Mouse (Mus musculus): Measurements from ENCODE around the gene Il17rc. TPM values are rescaled to one million over a fixed set of nuclear protein-coding genes. Genes with fewer than 3 reads are reported as not detected.

Il17rc gene
- polyA plus RNA-seq, 1 experiment from 2014 or later: 11.5 TPM

GRCm38 (mm10) chr6:113480555-113481373 lies 9.5 kb downstream of the Il17rc start:
- peaks cover 42% of the 10 kb centered on the region for H3K4me1 ChIP-seq (replicated peaks)
- H3K27me3 ChIP-seq: peaks cover 13% of the 10 kb centered on the region; the same call in 1 of the 2 replicates
- H3K27ac ChIP-seq: peak overlapping the region; percentile 61
- ATAC-seq (replicated peaks; ENCODE audit: insufficient number of reproducible peaks, insufficient read depth, low FRiP score, low read depth): no peak; the same call in 1 of the 2 replicates
- H3K9ac ChIP-seq: no peak overlapping the region
- WGBS: 46% methylated on average over 18 of the region's 18 CpGs
- H3K4me2 ChIP-seq: peak overlapping the region; percentile 78; the same call in 1 of the 2 replicates
- H3K36me3 ChIP-seq: no peaks in the 10 kb centered on the region
- H3K9me3 ChIP-seq (replicated peaks): no peaks in the 10 kb centered on the region
- no peak overlapping the region for H3K4me3 ChIP-seq

GRCm38 (mm10) chr6:113482477-113483099 lies 11.4 kb downstream of the Il17rc start:
- peaks cover 13% of the 10 kb centered on the region; the same call in 1 of the 2 replicates for H3K27me3 ChIP-seq
- H3K4me1 ChIP-seq (replicated peaks): peaks cover 45% of the 10 kb centered on the region
- H3K9ac ChIP-seq: peak overlapping the region; percentile 62
- no peaks in the 10 kb centered on the region for H3K9me3 ChIP-seq (replicated peaks)
- H3K4me3 ChIP-seq: peak overlapping the region; percentile 58
- peak; percentile 21 for ATAC-seq (replicated peaks; ENCODE audit: insufficient number of reproducible peaks, insufficient read depth, low FRiP score, low read depth)
- 2% methylated on average over 64 of the region's 65 CpGs for WGBS
- peak overlapping the region; percentile 78 for H3K4me2 ChIP-seq
- H3K36me3 ChIP-seq: no peaks in the 10 kb centered on the region
- peak overlapping the region; percentile 87 for H3K27ac ChIP-seq

- peak within 1 kb of the TSS; percentile 87 for H3K27ac ChIP-seq
- peak within 1 kb of the TSS; percentile 58 for H3K4me3 ChIP-seq
- no peaks in the 10 kb centered on the region for H3K9me3 ChIP-seq (replicated peaks)
- H3K4me1 ChIP-seq (replicated peaks): peaks cover 45% of the 10 kb centered on the region
- H3K36me3 ChIP-seq: 0 out of 2 replicates have a peak, but pooled peaks cover 2% of the 10 kb centered on the region
- ATAC-seq (replicated peaks; ENCODE audit: insufficient number of reproducible peaks, insufficient read depth, low FRiP score, low read depth): peak; percentile 95
- H3K4me2 ChIP-seq: peak within 1 kb of the TSS; percentile 78
- H3K27me3 ChIP-seq: peaks cover 13% of the 10 kb centered on the region; the same call in 1 of the 2 replicates
- H3K9ac ChIP-seq: peak within 1 kb of the TSS; percentile 70
- under 1% methylated on average over 26 of the region's 26 CpGs for WGBS
Observed at GRCm38 (mm10) chr6:113483100-113483615, 11.9 kb downstream of the Il17rc start, which contains the start of gene Creld1. Creld1 (plus strand) TSS chr6:113483297.

- Histone ChIP-seq H3K9ac (peak overlapping the region; percentile 70), H3K9me3 (replicated peaks) (no peaks in the 10 kb centered on the region), H3K4me3 (peak overlapping the region; percentile 58), H3K4me1 (replicated peaks) (peaks cover 45% of the 10 kb centered on the region), H3K27ac (peak overlapping the region; percentile 87), H3K36me3 (peaks cover 8% of the 10 kb centered on the region; the same call in 1 of the 2 replicates), H3K27me3 (peaks cover 13% of the 10 kb centered on the region; the same call in 1 of the 2 replicates), H3K4me2 (peak overlapping the region; percentile 78)
- 0 out of 2 replicates have a peak, but pooled peaks have one; percentile 7 for ATAC-seq (replicated peaks; ENCODE audit: insufficient number of reproducible peaks, insufficient read depth, low FRiP score, low read depth)
- WGBS: 8% methylated on average over 10 of the region's 10 CpGs
Observed at GRCm38 (mm10) chr6:113483729-113484128, 12.5 kb downstream of the Il17rc start.

- no peak for ATAC-seq (replicated peaks; ENCODE audit: insufficient number of reproducible peaks, insufficient read depth, low FRiP score, low read depth)
- 61% methylated on average over 7 of the region's 7 CpGs for WGBS
- Histone ChIP-seq H3K4me2 (no peak overlapping the region), H3K4me1 (replicated peaks) (peaks cover 23% of the 10 kb centered on the region), H3K4me3 (no peak overlapping the region), H3K9me3 (replicated peaks) (no peaks in the 10 kb centered on the region), H3K9ac (no peak overlapping the region), H3K27me3 (peaks cover under 1% of the 10 kb centered on the region; the same call in 1 of the 2 replicates), H3K36me3 (peaks cover 29% of the 10 kb centered on the region; the same call in 1 of the 2 replicates), H3K27ac (no peak overlapping the region)
Observed at GRCm38 (mm10) chr6:113487125-113487576, 15.9 kb downstream of the Il17rc start.

- Histone ChIP-seq H3K4me3 (no peak overlapping the region), H3K9ac (no peak overlapping the region), H3K36me3 (peaks cover 29% of the 10 kb centered on the region; the same call in 1 of the 2 replicates), H3K4me1 (replicated peaks) (peaks cover 11% of the 10 kb centered on the region), H3K9me3 (replicated peaks) (no peaks in the 10 kb centered on the region), H3K27ac (no peak overlapping the region), H3K27me3 (no peaks in the 10 kb centered on the region), H3K4me2 (no peak overlapping the region)
- no peak for ATAC-seq (replicated peaks; ENCODE audit: insufficient number of reproducible peaks, insufficient read depth, low FRiP score, low read depth)
- 91% methylated on average over 14 of the region's 14 CpGs for WGBS
Observed at GRCm38 (mm10) chr6:113489410-113489809, 18.2 kb downstream of the Il17rc start.

- peaks cover 29% of the 10 kb centered on the region; the same call in 1 of the 2 replicates for H3K36me3 ChIP-seq
- no peak overlapping the region for H3K27ac ChIP-seq
- H3K4me2 ChIP-seq: no peak overlapping the region
- no peaks in the 10 kb centered on the region for H3K9me3 ChIP-seq (replicated peaks)
- H3K9ac ChIP-seq: no peak overlapping the region
- no peak for ATAC-seq (replicated peaks; ENCODE audit: insufficient number of reproducible peaks, insufficient read depth, low FRiP score, low read depth)
- 69% methylated on average over 24 of the region's 24 CpGs for WGBS
- H3K27me3 ChIP-seq: peaks cover 26% of the 10 kb centered on the region
- no peak overlapping the region for H3K4me3 ChIP-seq
- peaks cover 18% of the 10 kb centered on the region for H3K4me1 ChIP-seq (replicated peaks)
Observed at GRCm38 (mm10) chr6:113492101-113492864, 21.1 kb downstream of the Il17rc start.

GRCm38 (mm10) chr6:113494258-113494788 lies 23.1 kb downstream of the Il17rc start:
- Histone ChIP-seq H3K9me3 (replicated peaks) (no peaks in the 10 kb centered on the region), H3K4me1 (replicated peaks) (peaks cover 17% of the 10 kb centered on the region), H3K36me3 (peaks cover 18% of the 10 kb centered on the region; the same call in 1 of the 2 replicates), H3K9ac (peak overlapping the region; percentile 57), H3K27me3 (peaks cover 33% of the 10 kb centered on the region), H3K27ac (peak overlapping the region; percentile 59; the same call in 1 of the 2 replicates), H3K4me3 (peak overlapping the region; percentile 51), H3K4me2 (peak overlapping the region; percentile 81)
- peak; percentile 74 for ATAC-seq (replicated peaks; ENCODE audit: insufficient number of reproducible peaks, insufficient read depth, low FRiP score, low read depth)
- WGBS: 1% methylated on average over 53 of the region's 54 CpGs

GRCm38 (mm10) chr6:113495071-113495675 lies 23.9 kb downstream of the Il17rc start:
- Histone ChIP-seq H3K9me3 (replicated peaks) (no peaks in the 10 kb centered on the region), H3K36me3 (peaks cover 10% of the 10 kb centered on the region; the same call in 1 of the 2 replicates), H3K27me3 (peaks cover 33% of the 10 kb centered on the region), H3K4me2 (peak overlapping the region; percentile 81), H3K9ac (peak overlapping the region; percentile 57), H3K4me3 (peak overlapping the region; percentile 51), H3K27ac (no peak overlapping the region), H3K4me1 (replicated peaks) (peaks cover 17% of the 10 kb centered on the region)
- 30% methylated on average over 28 of the region's 28 CpGs for WGBS
- ATAC-seq (replicated peaks; ENCODE audit: insufficient number of reproducible peaks, insufficient read depth, low FRiP score, low read depth): no peak

GRCm38 (mm10) chr6:113499346-113499745 lies 28.1 kb downstream of the Il17rc start:
- peaks cover 61% of the 10 kb centered on the region for H3K27me3 ChIP-seq
- H3K36me3 ChIP-seq: no peaks in the 10 kb centered on the region
- no peak overlapping the region for H3K9ac ChIP-seq
- no peak overlapping the region for H3K4me2 ChIP-seq
- H3K4me1 ChIP-seq (replicated peaks): peaks cover 20% of the 10 kb centered on the region
- no peaks in the 10 kb centered on the region for H3K9me3 ChIP-seq (replicated peaks)
- ATAC-seq (replicated peaks; ENCODE audit: insufficient number of reproducible peaks, insufficient read depth, low FRiP score, low read depth): no peak
- no peak overlapping the region for H3K27ac ChIP-seq
- WGBS: 64% methylated on average over 6 of the region's 6 CpGs
- H3K4me3 ChIP-seq: no peak overlapping the region
